Mouse (Mus musculus): Measurements from ENCODE around the gene Cdk15.

- TF ChIP-seq CTCF (IDR thresholded peaks at IDR 0.05; ENCODE audit: low read depth, low read length), result no peak
- no peak for TF ChIP-seq POLR2A (IDR thresholded peaks at IDR 0.05; ENCODE audit: borderline replicate concordance, low read depth, low read length)
Observed at GRCm38 (mm10) chr1:59221591-59221990, 35.1 kb upstream of the Cdk15 start.

Measured in bone marrow macrophage, adult 2 months (primary cell).